Mouse (Mus musculus) thymus, adult 2 months (tissue): Measurements from ENCODE around the gene Ankrd22. TPM values are rescaled to one million over a fixed set of nuclear protein-coding genes. Genes with fewer than 3 reads are reported as not detected.

ENCODE experiments used
- DNase-seq: peaks from one replicate; pipeline ENCODE4 v3.0.0; 2021
- H3K27ac ChIP-seq: fragments of 200-500 bp; 2 replicates; pipeline ENCODE4 v1.5.1; 2012; ENCODE audit warnings: low read length, control low read depth; ENCODE audit not compliant: control insufficient read depth, insufficient read depth
- H3K27me3 ChIP-seq: fragments of 200-500 bp; 2 replicates; pipeline ENCODE4 v1.6.1; 2012; ENCODE audit warnings: mild to moderate bottlenecking, low read length, moderate library complexity, mixed read lengths; ENCODE audit not compliant: control insufficient read depth, insufficient read depth
- H3K36me3 ChIP-seq: fragments of 200-500 bp; 2 replicates; pipeline ENCODE4 v1.6.1; 2012; ENCODE audit warnings: mild to moderate bottlenecking, low read length, moderate library complexity; ENCODE audit not compliant: control insufficient read depth, insufficient read depth
- H3K4me1 ChIP-seq: fragments of 200-500 bp; replicated peaks from 2 replicates; pipeline ENCODE4 v1.6.1; 2012; ENCODE audit warnings: low read length; ENCODE audit not compliant: control insufficient read depth, insufficient read depth
- H3K4me3 ChIP-seq: fragments of 200-500 bp; 2 replicates; pipeline ENCODE4 v1.5.1; 2012; ENCODE audit warnings: mild to moderate bottlenecking, low read length, control low read depth, moderate library complexity; ENCODE audit not compliant: control insufficient read depth, insufficient read depth
- CTCF ChIP-seq: fragments of 200-500 bp; IDR thresholded peaks from 2 replicates; pipeline ENCODE4 v1.5.1; 2012; ENCODE audit warnings: mild to moderate bottlenecking, control low read depth, low read length, moderate library complexity, borderline replicate concordance; ENCODE audit not compliant: control insufficient read depth, poor library complexity, insufficient read depth; ENCODE audit errors: extremely low read depth
- POLR2A ChIP-seq: fragments of 200-500 bp; IDR thresholded peaks from 2 replicates; pipeline ENCODE4 v1.6.1; 2012; ENCODE audit warnings: mild to moderate bottlenecking, low read length, control low read depth, moderate library complexity; ENCODE audit not compliant: control insufficient read depth, poor library complexity, insufficient read depth; ENCODE audit errors: extremely low read depth
- WGBS: fragments of 180-500 bp; shearing (Covaris S2); methylation state at CpG from one replicate; pipeline ENCODE4 v1.1.7; 2018; 5-methylcytosine and 5-hydroxymethylcytosine counted together
- polyA plus RNA-seq: library from polyadenylated mRNA; depleted of rRNA; stranded (reverse); fragments of >200 nt; gene quantifications from 2 replicates; pipeline ENCODE4 v1.2.3, GENCODE M21; 2012

The Ankrd22 gene
- polyA plus RNA-seq, 1 experiment = 0.62 TPM

- H3K27me3 ChIP-seq = no peaks in the 10 kb centered on the region
- H3K4me1 ChIP-seq = peaks cover 13% of the 10 kb centered on the region
- H3K27ac ChIP-seq = no peak overlapping the region
- peak; percentile 65 for DNase-seq
- no peak overlapping the region for H3K4me3 ChIP-seq
- TF ChIP-seq POLR2A = no peak
- no peak for TF ChIP-seq CTCF
- WGBS = 21% methylated on average over 4 of the region's 4 CpGs
- no peaks in the 10 kb centered on the region for H3K36me3 ChIP-seq
Measured at GRCm38 (mm10) chr19:34186845-34187244, 21.0 kb upstream of the Ankrd22 start.

DNA sequence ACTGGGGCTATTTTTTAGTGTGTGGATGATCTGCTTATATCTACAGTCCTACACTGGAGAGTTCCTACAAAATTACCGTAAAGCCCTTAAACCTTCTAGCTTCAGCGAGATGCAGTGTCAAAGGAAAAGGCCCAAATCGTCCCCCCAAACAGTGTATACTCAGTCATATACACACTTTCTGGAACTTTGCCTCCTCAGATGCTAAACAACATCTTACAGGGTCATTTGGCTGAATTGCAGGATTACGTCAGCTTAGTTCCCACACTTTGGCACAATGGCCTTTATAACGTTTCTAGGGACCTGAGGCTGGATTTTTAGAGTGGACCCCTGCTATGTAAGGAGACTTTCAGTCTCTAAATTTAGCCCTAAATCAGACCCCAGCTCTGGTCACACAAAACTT lies 16.6 kb upstream of the Ankrd22 start:
- Histone ChIP-seq H3K4me1 (peaks cover 8% of the 10 kb centered on the region), H3K27me3 (no peaks in the 10 kb centered on the region), H3K27ac (0 out of 2 replicates have a peak overlapping the region, but pooled peaks have one; percentile 11), H3K36me3 (no peaks in the 10 kb centered on the region), H3K4me3 (no peak overlapping the region)
- 95% methylated on average over 5 of the region's 5 CpGs for WGBS
- DNase-seq = no peak
- no peak for TF ChIP-seq POLR2A
- no peak for TF ChIP-seq CTCF

- WGBS = 30% methylated on average over 3 of the region's 3 CpGs
- peak overlapping the region; percentile 50 for H3K27ac ChIP-seq
- H3K27me3 ChIP-seq = no peaks in the 10 kb centered on the region
- H3K36me3 ChIP-seq = no peaks in the 10 kb centered on the region
- H3K4me3 ChIP-seq = no peak overlapping the region
- TF ChIP-seq CTCF (no peak), POLR2A (no peak)
- H3K4me1 ChIP-seq = peaks cover 13% of the 10 kb centered on the region
- DNase-seq = no peak
Measured at GRCm38 (mm10) chr19:34181234-34181633, 15.4 kb upstream of the Ankrd22 start.

- Histone ChIP-seq H3K36me3 (no peaks in the 10 kb centered on the region), H3K27me3 (no peaks in the 10 kb centered on the region), H3K4me1 (peaks cover 20% of the 10 kb centered on the region), H3K27ac (no peak overlapping the region), H3K4me3 (no peak overlapping the region)
- WGBS = 33% methylated on average over 2 of the region's 2 CpGs
- DNase-seq = no peak
- TF ChIP-seq POLR2A (no peak), CTCF (no peak)
Measured at GRCm38 (mm10) chr19:34180316-34180715, 14.5 kb upstream of the Ankrd22 start.

GRCm38 (mm10) chr19:34179136-34179535 lies 13.3 kb upstream of the Ankrd22 start:
- no peak for DNase-seq
- TF ChIP-seq POLR2A (no peak), CTCF (no peak)
- 69% methylated on average over 4 of the region's 4 CpGs for whole genome bisulfite sequencing

DNA sequence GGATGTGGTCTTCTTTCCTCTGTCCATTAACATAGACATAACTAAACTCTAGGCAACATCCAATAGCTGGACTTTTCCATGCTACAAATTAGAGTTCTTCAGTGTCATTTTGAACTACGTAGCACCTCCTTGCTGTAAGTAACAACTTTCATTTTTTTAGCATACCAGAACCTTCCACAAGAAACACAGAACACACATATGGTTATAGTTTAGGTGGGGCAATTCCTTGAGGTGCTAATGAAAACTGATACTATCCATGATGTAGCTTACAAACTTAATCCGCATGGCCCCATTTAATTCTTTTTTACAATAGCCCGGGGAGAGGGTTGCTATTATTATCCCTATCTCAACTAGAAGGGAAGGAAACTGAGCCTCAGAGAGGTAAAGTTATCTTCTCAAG lies 8.2 kb upstream of the Ankrd22 start:
- Histone ChIP-seq H3K4me3 (no peak overlapping the region), H3K27ac (no peak overlapping the region), H3K36me3 (no peaks in the 10 kb centered on the region), H3K4me1 (peaks cover 20% of the 10 kb centered on the region), H3K27me3 (no peaks in the 10 kb centered on the region)
- DNase-seq = no peak
- TF ChIP-seq POLR2A (no peak), CTCF (no peak)
- 77% methylated on average over 3 of the region's 3 CpGs for WGBS

More at GRCm38 (mm10) chr19:34179136-34179535, 13.3 kb upstream of the Ankrd22 start:
- Histone ChIP-seq H3K36me3 (no peaks in the 10 kb centered on the region), H3K4me3 (no peak overlapping the region), H3K27ac (no peak overlapping the region; the same call in 1 of the 2 replicates), H3K27me3 (no peaks in the 10 kb centered on the region), H3K4me1 (peaks cover 18% of the 10 kb centered on the region)

DNA sequence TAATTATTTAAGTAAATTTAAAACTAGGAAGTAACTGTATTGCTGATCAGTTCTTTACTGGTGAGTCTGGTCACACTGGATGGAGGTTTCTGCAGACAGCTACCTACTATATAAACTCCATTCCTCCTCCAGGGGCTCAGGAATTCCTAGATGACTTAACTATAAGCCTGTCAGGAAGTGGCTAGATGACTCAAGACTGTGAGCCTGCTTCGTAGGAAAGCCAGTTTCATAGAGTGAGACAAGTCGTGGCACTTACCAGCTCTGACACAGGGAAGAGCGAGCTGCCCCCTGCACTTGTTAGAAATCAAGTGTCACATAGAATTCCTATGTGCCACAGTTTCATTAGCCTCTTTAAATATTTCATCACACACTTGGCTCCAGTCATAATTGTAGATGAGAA lies 5.3 kb upstream of the Ankrd22 start:
- DNase-seq = no peak
- Histone ChIP-seq H3K27ac (no peak overlapping the region), H3K27me3 (no peaks in the 10 kb centered on the region), H3K4me3 (no peak overlapping the region), H3K4me1 (peaks cover 25% of the 10 kb centered on the region), H3K36me3 (no peaks in the 10 kb centered on the region)
- TF ChIP-seq POLR2A (no peak), CTCF (no peak)
- WGBS = 46% methylated on average over 3 of the region's 3 CpGs
